Mouse (Mus musculus) cerebellum, postnatal 25 days (tissue): ENCODE measurements around the gene Ifnab.

Experiments used
- DNase-seq, 2 experiments: peaks; one replicate each; pipeline ENCODE4 v3.0.0; 2021; ENCODE audit warnings: mixed read lengths in 2 of 2

Ifnab gene

DNA sequence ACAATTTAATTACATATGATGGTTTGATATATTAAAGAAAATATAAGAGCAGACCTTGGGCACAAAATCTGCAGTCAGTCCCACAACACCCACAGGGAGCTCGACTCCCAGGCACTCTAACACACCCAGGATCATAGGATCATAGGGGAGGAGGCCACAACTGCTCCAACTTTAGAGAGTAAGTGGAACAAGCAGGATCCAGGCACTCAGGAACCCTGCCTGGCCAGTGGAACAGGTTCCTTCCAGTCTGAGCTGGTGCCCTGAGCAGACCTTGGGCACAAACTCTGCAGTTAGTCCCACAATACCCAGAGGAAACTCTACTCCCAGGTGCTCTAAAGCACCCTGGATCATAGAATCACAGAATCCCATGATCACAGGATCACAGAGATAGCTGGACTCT, 35.7 kb downstream of the Ifnab start:
- no peak for DNase-seq

DNA sequence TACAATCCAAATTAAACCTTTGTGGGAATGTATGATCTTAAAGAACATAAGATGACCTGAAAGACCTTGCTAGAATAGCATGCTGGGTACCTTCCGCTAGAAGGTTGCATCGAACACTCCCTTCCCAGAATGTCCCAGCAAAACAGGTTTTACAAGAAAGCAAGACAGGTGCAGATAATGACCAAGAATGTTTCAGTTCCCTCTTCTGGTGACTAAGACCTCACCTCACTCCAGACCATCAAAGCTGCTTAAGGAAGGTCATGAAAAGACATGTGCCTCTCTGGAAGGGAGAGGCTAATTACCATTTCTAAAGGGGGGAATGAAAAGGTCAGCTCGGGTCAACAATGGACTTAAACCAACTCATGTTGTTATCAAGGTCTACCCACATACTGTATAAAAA, 37.5 kb downstream of the Ifnab start:
- no peak for DNase-seq

DNA sequence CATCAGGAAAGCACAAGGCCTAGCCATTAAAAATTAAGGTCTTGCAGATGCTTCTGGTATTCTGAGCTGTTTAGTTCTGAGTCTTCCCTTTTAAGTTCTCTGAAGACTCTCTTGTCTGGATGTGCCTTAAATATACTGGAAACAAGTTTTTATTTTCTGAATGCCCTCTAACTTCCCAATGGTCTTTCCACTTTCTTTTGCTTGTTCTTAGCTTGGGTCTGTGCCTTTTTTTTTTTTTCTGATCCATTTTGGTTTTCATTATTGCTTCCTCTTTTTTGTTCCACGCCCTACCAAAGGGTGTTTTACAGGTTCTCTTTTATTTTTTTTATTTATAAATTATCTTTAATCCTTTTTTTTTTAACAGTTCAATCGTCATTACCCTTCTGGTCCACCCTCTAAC, 46.8 kb downstream of the Ifnab start, which contains the start of gene Ifna13:
Ifna13 (minus strand) TSS at position 101 of the 400 bp plus-strand sequence.
- no peak for DNase-seq

DNA sequence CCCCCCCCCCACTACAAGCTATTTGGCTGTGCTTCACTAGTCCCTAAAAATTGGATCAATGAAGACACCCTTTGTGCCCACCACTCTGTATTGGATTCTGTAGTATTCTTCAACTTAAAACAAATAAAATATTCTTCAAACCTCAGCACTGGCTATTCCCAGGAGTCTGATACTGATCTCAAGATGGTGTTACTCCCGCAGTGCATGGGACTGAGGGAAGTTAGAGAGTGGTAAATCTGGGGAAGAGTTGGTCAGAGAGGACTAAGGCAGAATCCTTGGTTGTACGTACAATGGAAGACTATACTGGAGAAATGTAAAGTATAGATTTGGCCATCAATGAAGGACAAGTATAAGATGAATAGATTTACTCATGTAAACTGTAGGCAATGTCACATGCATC, 48.6 kb downstream of the Ifnab start:
- DNase-seq, result no peak

DNA sequence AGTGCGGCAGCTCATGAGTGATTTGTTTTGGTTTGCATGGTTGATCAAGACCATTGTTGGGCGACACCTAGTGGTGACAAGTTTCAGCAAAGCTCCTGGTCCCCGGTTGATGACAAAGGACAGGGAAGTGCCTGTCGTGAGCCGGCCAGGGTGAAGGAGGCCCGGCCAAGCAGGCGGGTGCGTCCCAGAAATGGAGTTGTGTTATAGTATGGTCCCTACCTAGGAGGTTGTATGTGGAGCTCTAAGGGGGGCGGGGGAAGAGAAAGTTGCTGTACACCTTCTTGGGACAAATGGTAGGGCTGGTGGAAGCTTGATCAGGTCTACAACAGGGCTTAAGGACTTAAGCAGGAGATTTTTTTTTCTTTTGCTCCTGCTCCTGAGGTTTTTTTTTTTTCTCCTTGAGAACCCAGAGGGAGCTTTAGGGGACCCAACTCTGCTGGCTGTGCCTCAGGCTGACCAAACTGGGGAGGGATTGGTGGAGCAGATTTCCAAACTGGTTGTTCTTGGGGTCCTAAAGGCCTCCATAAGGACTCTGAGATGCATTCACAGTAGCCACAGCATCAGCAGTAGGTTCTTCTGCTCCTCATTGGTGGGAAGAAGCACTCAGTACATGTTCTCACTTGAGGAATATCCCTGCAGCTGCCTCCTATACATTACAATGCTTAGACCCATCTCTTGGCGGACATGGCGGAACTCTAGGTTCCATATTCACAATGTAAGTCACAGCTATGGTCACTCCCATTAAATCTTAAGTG, 49.9 kb downstream of the Ifnab start:
- peak; percentile 93 to 95 for DNase-seq

GRCm38 (mm10) chr4:88640704-88641076, 50.5 kb downstream of the Ifnab start:
- DNase-seq, result no peak
